Mouse (Mus musculus) urinary bladder, adult 18-20 months (tissue): Measurements from ENCODE around the gene Gif.
A peak's percentile ranks its signal among the peaks of the same experiment; 100 is the strongest.

ENCODE experiments used
- DNase-seq, 2 experiments: peaks; one replicate each; pipeline ENCODE4 v3.0.0; 2022; ENCODE audit warnings: low spot score in 2 of 2, mixed read lengths in 2 of 2

The Gif gene

GRCm38 (mm10) chr19:11747298-11747697, at the start of gene Gif:
Gene Gif (plus strand): TSS chr19:11747554.
- no peak for DNase-seq

DNA sequence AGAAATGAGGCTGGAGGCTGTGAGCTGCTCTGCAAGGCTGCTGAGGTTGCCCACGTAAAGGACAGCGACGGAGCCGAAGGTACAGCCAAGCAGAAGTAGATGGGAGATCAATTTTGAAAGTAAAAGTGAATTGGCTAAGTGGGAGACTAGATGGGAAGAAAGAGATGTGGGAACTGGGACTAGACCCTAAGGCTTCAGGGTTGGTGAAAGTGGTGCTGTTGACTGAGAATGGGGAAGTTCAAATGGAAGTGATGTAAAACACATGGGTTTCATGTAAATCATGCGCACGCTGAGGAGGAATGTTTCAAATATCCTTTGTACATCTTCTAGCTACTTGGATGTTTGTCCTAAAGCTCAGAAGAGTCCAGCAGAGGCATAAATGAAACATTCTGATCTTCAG, 49.0 kb upstream of the Gif start:
- no peak for DNase-seq

DNA sequence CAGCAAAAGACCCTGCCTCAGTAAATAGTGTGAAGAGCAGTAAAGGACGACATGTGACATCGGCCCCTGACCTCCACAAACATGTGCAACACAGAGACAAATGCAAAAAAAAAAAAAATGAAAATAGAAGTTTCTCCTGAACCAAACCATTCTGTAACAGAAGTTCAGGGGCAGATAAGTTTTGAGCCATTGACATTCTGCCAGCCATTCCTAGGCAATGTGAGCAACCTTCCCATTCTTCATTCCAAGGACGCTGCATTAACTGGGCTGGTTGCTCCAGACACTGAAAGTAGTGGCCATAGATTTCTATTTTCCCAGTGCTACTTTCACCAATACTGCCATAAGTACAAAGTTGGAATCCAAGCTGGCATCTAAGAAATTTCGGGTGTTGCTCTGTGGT, 34.9 kb upstream of the Gif start:
- no peak for DNase-seq

- DNase-seq, result no peak
Observed at GRCm38 (mm10) chr19:11720071-11720470, 27.3 kb upstream of the Gif start.

GRCm38 (mm10) chr19:11723870-11724269, 23.5 kb upstream of the Gif start:
- no peak for DNase-seq

- no peak for DNase-seq
Observed at GRCm38 (mm10) chr19:11724275-11724674, 23.1 kb upstream of the Gif start.

DNA sequence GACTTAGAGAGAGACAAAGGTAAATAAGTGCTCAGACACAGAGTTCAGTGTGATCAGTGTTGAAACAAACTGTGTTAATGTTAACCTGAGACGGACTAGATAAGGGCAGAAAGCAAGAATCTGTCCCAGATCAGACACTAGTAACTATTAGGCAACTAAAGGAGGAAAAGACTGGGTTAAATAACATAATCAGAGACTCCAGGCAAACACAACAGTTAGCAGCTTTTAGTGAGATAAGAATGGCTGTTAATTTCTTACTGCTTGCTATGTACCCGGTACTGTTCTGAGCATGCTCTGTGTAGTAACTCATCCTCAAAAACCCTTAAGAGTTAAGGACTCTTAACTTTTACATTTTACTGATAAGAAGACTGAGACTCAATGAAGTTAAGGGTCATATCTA, 21.4 kb upstream of the Gif start:
- no peak for DNase-seq

DNA sequence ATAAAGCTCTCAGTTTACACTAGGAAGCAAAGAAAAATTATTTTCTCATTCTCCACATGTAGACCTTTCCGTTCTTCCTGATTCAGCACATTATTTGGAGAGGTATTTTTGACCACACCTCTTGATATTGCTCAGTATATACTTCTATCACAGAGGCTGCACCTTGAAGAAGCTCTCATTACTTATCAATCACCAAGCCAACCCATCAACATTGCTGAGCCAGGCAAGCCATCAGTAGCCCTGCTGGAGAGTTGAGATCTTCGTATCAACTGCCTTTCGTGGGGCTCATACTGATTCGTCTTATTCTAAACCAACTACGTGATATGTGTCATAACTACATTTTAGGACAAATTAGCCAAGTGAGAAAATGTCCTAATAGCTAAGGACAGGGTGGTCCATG, 20.1 kb upstream of the Gif start:
- DNase-seq, result no peak

- DNase-seq, result no peak
Observed at GRCm38 (mm10) chr19:11730278-11730677, 17.1 kb upstream of the Gif start.

DNA sequence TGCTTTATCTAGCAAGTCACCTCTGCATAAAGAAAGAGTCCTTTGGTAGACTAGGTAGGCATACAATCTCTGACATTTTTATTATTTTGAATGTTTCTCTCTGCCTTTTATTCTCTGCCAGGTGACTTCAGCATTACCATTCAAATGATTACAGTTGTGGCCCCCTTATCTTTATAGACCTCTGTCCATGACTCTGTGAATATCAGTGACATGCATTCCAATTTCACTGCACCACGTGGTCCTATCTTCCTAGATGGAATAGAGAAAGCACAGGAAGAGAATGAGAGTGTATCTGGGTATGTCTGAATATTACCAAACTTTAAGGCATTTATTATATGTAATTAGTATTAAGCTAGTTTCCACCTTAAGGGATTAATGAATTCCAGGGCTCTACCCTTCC, 10.9 kb upstream of the Gif start:
- no peak for DNase-seq

DNA sequence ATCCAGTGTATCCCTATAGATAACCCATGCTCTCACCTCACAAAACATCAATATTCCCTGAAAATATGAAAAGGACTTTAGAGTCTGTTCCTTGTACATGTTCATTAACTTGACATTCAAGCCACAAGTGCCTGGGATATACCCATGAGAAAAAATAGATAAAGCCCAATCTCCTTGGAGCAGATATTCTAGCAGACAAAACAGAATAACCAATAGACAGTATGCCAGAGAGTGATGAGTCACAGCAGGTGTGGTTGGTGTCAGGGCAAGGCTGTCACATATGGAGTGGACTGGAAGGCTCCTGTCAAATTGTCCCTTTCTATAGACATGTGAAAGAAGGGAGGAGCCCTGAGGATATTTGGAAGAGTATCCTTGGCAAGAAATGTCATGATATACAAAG, 1.7 kb upstream of the Gif start:
- DNase-seq, result no peak

DNA sequence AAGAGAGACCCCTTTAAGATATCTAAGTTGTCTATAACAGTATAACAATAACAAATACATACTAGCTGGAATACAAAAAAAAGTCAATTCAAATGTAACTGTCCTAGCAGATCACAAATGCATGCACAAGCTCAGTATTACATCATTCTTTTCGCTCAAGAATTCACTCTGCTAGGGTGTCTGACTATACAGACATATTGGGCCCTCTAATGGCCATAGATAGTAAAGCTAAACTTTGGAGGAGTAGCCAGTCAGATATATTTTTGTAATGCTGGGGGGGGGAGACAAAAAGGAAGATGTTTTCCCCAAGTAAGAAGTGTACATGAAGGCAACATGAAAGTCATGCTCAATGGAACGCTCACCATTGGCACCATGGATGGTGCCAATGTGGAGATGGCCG, 17.7 kb downstream of the Gif start:
- no peak for DNase-seq

DNA sequence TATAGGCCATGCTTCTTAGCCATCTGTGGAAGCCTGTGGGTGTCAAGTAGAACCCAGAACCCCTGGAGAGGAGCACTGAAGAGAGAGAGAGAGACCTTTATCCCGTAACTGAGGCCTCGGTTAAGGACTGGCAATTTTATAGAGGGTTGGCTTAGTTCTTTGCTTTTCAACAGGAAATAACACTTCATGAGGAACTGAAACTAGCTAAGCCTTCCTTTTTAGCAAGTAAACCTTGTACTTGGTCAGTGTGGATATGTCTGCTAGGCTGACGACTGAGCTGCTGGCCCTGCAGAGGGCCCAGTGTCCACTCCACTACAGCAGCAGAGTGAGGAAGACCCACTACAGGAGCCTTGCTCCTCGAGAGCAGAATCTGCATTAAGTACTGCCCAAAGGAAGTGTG, 19.1 kb downstream of the Gif start:
- DNase-seq, result no peak

- no peak for DNase-seq
Observed at GRCm38 (mm10) chr19:11768163-11768562, 20.8 kb downstream of the Gif start.

DNA sequence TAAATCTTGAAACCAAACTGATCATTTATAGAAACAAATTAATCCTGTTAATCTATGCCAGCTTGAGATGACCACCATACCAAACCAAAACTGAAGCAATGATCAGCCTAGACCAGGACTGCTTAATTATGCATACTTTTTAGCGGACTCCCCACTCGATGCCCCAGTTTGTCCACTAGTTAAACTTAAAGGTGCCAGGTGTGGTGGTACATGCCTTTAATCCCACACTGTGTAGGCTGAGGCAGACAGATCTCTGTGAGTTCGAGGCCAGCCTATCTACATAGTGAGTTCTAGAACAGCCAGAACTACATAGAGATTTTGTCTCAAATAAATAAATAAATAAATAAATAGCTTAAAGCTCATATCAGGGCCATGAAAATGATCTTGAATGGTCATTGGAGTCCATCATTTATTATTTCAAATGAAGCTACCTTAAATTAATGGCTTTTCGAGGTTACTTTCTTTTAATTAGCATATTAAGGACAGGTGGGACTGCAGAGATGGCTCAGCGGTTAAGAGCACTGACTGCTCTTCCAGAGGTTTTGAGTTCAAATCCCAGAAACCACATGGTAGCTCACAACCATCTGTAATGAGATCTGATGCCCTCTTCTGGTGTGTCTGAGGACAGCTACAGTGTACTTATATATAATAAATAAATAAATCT, 22.0 kb downstream of the Gif start:
- DNase-seq, result no peak

GRCm38 (mm10) chr19:11770205-11770892, 23.0 kb downstream of the Gif start, which contains the start of gene Mrpl16:
Gene Mrpl16 (plus strand): TSS chr19:11770391.
- peak; percentile 74 for DNase-seq

GRCm38 (mm10) chr19:11777191-11777865, 30.0 kb downstream of the Gif start:
- DNase-seq, result peak; percentile 16 to 62

- DNase-seq, result no peak
Observed at GRCm38 (mm10) chr19:11785409-11786154, 38.2 kb downstream of the Gif start.

GRCm38 (mm10) chr19:11787826-11788225, 40.5 kb downstream of the Gif start:
- DNase-seq, result no peak

DNA sequence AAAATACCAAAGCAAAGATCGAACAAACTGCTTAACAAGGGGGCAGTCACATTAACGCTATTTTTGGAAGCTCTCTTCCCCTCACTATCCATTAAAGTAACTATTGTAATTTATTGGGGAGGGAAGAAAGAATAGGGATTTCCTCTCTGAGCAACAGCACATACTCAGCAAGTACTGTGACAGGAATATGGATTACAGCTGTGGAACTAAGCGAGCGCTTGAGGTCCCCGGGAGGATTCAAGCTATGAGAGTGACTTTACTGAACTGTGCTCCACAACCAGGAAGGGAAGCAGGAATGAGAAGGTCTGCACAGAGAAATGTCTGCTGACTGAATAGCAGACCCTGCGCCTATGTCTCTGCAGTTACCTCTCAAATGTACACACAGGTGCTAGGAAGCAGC, 41.5 kb downstream of the Gif start:
- DNase-seq, result no peak

GRCm38 (mm10) chr19:11791825-11792224, 44.5 kb downstream of the Gif start:
- no peak for DNase-seq

- no peak for DNase-seq
Observed at GRCm38 (mm10) chr19:11793741-11794359, 46.5 kb downstream of the Gif start.
